Mouse (Mus musculus) gastrocnemius, postnatal 10 days (tissue): ENCODE data around the gene Slc5a11. TPM values are rescaled to one million over a fixed set of nuclear protein-coding genes. Genes with fewer than 3 reads are reported as not detected.

Source experiments
- DNase-seq: peaks from one replicate; pipeline ENCODE4 v3.0.0; 2021; ENCODE audit warnings: mixed read lengths
- total RNA-seq, 2 experiments: library from RNA; stranded (reverse); gene quantifications; 2 replicates each; pipeline ENCODE4 v1.2.3; 2021

Slc5a11 gene
- total RNA-seq, 2 experiments from 2014 or later, result not detected

GRCm38 (mm10) chr7:123212316-123212715 lies 2.3 kb upstream of the Slc5a11 start:
- DNase-seq, result no peak

GRCm38 (mm10) chr7:123215138-123215537 lies 558 bp downstream of the Slc5a11 start:
- no peak for DNase-seq

- no peak for DNase-seq
Observed at GRCm38 (mm10) chr7:123217448-123218354, 3.1 kb downstream of the Slc5a11 start.

- DNase-seq, result no peak
Observed at GRCm38 (mm10) chr7:123218620-123219019, 4.0 kb downstream of the Slc5a11 start.

- no peak for DNase-seq
Observed at GRCm38 (mm10) chr7:123219781-123220632, 5.4 kb downstream of the Slc5a11 start.

GRCm38 (mm10) chr7:123220633-123220942 lies 6.0 kb downstream of the Slc5a11 start:
- no peak for DNase-seq

GRCm38 (mm10) chr7:123224076-123224475 lies 9.5 kb downstream of the Slc5a11 start:
- no peak for DNase-seq

GRCm38 (mm10) chr7:123225159-123225558 lies 10.6 kb downstream of the Slc5a11 start:
- no peak for DNase-seq

GRCm38 (mm10) chr7:123235449-123235848 lies 20.9 kb downstream of the Slc5a11 start:
- peak; percentile 40 for DNase-seq

- no peak for DNase-seq
Observed at GRCm38 (mm10) chr7:123238621-123239020, 24.0 kb downstream of the Slc5a11 start.

GRCm38 (mm10) chr7:123240064-123240463 lies 25.5 kb downstream of the Slc5a11 start:
- DNase-seq, result no peak

GRCm38 (mm10) chr7:123242241-123242640 lies 27.7 kb downstream of the Slc5a11 start:
- DNase-seq, result no peak

- DNase-seq, result no peak
Observed at GRCm38 (mm10) chr7:123244833-123245232, 30.3 kb downstream of the Slc5a11 start.

- no peak for DNase-seq
Observed at GRCm38 (mm10) chr7:123246504-123247084, 32.0 kb downstream of the Slc5a11 start.

GRCm38 (mm10) chr7:123248166-123248565 lies 33.6 kb downstream of the Slc5a11 start:
- DNase-seq, result no peak

GRCm38 (mm10) chr7:123251343-123251742 lies 36.8 kb downstream of the Slc5a11 start:
- DNase-seq, result no peak

GRCm38 (mm10) chr7:123253396-123253795 lies 38.8 kb downstream of the Slc5a11 start:
- DNase-seq, result no peak

GRCm38 (mm10) chr7:123254196-123254970 lies 39.8 kb downstream of the Slc5a11 start:
- no peak for DNase-seq

- no peak for DNase-seq
Observed at GRCm38 (mm10) chr7:123258103-123258502, 43.5 kb downstream of the Slc5a11 start.

- DNase-seq, result no peak
Observed at GRCm38 (mm10) chr7:123273056-123273455, 58.5 kb downstream of the Slc5a11 start.

GRCm38 (mm10) chr7:123276568-123276967 lies 62.0 kb downstream of the Slc5a11 start:
- DNase-seq, result no peak

- no peak for DNase-seq
Observed at GRCm38 (mm10) chr7:123279797-123280196, 65.2 kb downstream of the Slc5a11 start.
